Mouse (Mus musculus): ENCODE results near the gene A030005L19Rik.
"Not testable (repeated sequence)": the region's sequence is repeated elsewhere in the genome, so short reads cannot be mapped to it uniquely, and the experiment has no call there.

DNA sequence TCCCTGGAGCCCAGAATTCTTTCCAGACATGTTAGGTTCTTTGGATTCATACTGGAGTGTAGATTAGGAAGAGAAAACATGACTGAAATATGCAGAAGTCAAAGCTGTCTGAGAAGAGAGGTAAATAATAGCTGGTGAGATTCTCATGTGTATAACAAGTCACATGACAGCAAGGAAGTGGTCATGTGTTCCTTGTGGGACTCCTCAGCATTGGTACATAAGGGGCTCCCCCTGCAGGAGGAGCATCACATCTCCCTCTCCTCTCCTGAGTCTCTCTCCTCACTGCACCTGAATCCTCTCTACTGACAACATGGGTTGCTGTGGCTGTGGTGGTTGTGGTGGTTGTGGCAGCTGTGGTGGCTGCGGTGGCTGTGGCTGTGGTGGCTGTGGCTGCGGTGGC lies 32.9 kb downstream of the A030005L19Rik start:
- TF ChIP-seq CTCF (conservative IDR thresholded peaks at IDR 0.05; ENCODE audit: low read length); POU5F1 (IDR thresholded peaks at IDR 0.05; ENCODE audit: borderline replicate concordance, low read length); NANOG (IDR thresholded peaks at IDR 0.05; ENCODE audit: borderline replicate concordance, low read length): not testable (repeated sequence)
